Mouse (Mus musculus) yolk sac, embryonic 10.5 days (tissue): Measurements from ENCODE around the gene Cep57.
A peak's percentile ranks its signal among the peaks of the same experiment; 100 is the strongest.

Experiments used
- DNase-seq: peaks from one replicate; pipeline ENCODE4 v3.0.0-alpha.2; 2017; ENCODE audit warnings: low spot score

Gene Cep57

DNA sequence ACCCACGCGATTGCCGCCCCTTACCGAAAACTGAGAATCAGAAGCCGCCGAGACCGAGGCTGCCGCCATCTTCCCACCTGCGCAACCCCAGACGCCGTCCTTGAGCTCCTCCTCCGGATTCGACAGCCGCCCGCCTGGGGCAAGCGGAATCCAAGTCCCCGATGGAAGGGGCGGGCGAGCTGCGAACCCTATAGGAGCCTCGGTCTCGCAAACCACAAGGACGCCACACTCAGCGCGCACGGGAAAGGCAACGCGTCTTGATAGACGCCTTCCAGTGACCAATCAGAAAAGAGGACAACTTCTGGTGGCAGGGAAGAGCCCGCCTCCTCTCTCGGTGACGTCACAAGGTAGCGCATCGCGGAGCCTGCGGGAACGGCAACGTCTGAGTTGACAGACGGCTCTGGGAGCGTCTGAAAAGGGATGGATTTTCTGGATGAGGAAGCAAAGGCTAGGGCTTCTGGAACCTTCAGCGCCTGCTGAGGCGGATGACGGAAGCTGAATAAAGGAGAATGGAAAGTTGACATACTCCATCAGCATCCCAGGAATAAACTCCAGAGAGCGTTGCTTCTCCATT lies at the start of gene Cep57:
Cep57 (minus strand) TSS at position 276 of the 574 bp plus-strand sequence.
- peak; percentile 96 for DNase-seq

DNA sequence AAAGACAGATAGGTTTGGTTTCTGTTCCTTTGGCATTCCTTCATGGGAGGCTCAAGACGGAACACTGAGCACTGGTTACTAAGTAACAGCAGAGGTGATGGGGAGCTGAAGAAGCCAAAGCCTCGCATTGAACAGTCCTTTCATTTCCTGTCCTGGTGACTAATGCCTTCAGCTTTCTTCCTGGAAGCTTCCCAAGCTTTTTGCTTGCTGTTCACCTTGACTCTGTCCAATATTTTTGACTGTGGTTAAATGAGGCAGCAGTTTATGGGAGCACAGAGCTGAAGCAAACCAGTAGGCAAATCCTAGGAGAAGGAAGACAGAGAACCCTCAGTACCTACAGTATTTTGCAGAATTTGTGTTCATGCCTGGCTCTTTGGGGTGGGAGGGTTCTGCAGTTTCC lies 48.4 kb upstream of the Cep57 start:
- DNase-seq = no peak

DNA sequence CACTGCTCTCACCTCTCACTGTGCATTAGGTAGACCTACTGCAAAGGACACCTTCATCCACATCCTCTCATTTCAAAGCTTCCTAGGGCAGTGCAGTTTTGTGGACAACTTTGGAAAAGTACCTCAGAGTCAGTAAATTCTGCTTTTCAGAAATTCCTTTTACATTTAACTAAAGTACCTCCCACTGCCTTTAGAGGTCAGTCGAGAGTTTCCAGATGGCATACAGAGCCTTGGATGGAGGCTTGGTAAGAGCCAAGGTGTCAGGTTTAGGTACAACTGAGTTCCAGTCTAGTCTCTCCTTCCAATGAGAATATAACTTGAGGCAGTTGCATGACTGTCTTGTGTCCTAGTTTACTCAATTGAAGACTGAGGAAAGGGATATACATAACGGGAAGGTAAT lies 47.5 kb upstream of the Cep57 start:
- DNase-seq = no peak

DNA sequence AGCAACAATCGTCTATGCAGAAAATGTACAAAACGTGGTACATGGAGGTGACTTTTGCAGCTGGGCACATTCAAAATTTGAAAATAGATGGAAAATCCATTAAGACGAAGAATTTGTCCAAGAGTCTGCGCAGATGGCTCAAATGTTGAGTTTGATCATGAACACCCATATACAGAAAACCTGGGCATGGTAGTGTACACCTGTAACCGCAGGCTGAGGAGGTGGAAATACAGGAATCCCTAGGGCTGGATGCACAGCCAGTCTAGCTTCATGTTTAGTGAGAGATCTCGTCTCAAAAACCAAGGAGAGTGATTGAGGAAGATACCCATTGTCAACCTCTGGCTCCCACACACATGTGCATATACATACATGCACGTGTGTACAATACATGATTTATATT lies 44.7 kb upstream of the Cep57 start:
- DNase-seq = no peak

DNA sequence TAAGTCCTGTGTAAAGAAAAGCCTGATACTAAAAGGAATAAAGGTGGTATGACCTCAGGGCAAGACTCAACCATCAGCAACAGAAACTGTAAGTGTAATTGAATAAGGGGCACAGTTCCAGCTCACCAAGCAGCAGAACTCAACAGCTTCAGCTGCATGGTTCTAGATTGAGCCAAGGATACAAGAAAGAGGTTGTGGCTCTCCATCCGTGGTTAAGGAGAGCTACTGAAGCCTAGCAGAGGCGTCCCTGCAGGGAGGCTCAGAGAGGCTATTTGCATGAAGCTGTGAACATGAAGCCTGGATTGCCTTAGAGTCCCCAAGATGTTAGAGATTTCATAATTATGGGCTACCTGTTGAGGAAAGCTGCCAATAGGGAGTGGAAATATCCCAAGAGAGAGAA lies 40.7 kb upstream of the Cep57 start:
- no peak for DNase-seq

DNA sequence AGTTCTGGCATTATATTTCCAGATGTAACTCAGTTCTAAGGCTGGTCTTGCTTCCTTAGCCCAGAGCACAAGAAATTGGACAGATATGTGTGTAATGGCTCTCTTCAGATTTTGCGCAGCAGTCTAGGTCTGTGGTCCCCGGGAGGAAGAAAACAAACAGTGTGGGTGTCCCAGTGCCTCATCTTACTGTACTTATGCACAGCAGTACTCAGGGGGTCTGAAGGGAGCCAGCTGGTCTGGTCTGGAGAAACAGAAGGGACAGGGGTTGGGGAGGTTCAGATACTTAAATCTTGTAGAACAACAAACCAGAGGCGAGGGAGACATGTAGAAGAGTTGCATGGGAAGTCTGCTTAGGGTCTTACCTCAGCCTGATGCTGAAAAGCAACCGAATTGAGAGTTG lies 29.9 kb upstream of the Cep57 start:
- DNase-seq = no peak

DNA sequence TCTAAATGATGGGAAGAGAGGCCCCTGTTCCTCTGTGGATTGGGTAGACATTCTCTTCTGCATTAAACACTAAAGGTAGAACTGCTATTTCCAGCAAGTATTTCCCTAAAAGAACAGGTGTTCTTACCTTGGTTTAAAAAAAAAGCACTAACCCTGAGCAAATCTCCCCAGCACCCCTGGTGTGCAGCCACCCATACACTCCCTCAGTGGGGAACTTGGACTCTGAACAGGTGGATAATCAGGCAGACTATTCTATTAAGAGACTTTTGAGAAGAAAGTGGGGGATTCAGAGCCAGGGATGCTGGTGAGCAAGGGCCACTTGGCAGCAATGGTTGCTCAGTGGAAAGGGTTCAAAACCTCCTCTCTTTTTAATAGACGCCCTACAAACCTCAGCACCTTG lies 29.3 kb upstream of the Cep57 start:
- no peak for DNase-seq

DNA sequence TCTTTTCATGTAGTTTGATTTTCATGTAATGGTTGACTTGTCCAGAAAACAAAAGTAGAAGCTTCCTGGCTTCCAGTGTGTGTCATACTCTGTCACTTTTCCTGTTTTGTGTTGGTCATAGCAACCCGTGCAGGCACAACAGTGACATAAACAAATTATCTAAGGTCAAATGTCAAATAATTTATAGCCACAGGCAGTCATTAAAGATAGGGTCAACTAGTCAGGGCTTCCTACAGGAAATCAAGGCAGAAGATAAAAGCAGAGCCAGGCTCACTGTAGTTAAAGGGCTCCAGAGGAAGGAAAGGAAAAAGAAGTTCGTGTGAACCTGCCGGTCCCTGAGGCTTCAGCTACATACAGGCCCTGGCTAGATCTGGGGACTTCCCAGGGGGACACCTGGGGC lies 27.0 kb upstream of the Cep57 start:
- no peak for DNase-seq

DNA sequence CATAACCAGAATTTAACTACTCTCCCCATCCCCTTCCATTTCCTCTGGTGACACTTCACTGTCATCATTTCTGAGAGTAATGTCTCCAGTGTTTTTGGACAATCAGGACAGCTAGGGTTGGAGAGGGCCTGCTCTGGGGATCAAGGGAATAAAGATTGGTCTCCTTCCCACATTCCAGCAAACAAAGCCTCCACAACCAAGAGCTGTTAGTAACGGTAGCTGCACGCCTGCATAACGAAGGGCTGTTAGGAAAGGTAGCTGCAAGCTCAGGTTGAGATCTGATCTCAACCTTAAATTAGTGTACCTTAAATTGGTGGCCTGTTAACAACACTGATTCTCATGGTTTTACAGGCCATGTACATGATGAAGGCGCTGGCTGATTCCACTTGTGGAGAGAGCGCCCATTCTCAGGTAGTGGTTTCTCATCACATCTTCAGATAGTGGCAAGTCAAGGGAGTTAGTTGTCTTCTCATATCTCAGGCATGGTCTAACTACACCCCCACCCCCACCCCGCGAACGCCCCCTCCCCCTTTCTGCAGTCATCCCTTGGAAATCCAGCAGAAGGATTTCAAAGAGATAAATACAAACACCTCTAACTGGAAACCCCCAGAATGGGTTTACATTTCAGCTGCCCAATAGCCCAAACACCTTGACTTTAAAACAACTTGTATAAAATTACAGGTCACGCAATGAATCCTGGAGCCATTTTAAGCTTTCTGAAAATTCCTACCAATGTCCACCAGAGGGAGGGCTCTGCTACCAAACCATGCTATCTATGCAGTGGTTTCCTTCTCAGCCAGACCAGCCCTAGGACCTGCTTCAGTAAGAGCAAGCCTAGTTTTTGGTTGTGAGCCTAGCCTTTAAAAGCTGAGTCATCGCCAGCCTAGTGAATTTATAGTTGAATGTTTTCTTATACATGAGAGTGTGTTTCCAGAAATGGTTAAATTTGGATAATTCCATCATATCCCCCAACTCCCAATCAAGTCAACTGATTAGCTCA lies 21.9 kb upstream of the Cep57 start:
- DNase-seq = peak; percentile 16

DNA sequence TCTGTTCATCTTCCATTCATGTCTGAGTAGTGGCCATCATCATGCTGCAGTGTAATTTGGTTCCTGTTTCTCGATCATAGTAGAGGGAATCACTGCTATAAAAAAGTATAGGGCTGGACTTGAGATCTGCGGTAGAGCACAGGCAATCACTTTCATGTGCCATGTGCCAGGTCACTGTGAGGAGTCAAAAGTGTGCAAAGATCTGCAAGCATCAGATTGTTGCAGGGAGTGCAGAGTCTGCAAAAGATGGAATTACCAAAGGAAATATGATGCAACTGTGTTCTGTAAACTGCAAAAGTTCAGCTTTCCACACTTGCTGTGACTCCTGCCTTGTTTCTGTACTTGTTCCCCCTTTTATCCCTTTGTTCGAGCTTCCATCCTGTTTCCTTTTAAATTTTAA lies 20.7 kb upstream of the Cep57 start:
- DNase-seq = no peak

DNA sequence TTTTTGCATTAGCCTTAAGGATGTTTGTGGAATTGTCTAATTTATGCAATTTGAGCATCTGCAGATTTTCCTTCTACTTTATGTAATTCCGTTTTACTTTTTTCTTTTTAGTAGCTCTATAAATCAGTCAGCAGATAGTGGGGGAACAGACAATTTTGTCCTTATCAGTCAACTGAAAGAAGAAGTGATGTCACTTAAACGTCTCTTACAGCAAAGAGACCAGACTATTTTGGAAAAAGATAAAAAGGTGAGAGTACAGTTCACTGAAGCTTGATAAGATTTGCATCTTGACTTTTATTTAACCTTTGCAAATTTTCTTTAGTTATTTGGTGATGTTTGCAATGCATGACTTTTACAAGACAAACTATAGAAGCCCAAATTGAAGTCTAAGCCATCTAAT lies 9.8 kb upstream of the Cep57 start:
- DNase-seq = no peak

DNA sequence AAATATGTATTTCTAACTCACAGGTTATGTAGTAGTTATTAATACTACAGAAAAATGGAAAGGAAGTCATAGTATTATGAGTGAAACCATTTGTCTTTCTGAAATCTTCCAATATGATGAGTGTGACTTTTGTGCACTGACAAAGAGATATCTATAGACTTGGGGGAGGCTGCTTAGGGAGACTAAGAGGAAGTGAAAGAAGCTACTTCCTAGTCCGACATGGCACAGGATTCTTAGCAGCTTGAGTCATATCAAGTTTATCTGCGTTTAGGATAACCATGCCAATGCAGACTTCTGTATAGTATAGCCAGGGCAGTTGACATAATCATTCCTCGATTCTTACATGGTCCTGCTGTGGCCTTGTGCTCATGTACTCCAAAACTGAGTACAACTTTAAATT lies 8.3 kb upstream of the Cep57 start:
- DNase-seq = no peak

DNA sequence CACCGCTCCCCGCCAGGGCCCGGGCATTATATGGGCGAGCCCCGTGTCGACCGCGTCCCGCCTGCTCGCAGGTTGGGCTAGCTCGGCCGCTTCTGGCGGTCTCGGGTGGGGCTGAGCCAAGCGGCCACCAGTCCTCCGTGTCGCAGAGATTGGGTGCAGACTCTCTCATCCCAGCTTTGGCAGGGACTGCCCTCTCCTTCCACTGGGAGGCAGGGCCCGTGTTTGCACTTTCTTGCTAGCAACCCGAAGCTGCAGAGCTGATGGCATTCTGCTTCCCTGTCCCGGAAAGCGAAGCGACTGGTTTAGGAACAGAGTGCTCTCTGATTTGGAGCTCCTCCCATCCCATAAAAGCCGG lies 1.2 kb upstream of the Cep57 start:
- DNase-seq = no peak

DNA sequence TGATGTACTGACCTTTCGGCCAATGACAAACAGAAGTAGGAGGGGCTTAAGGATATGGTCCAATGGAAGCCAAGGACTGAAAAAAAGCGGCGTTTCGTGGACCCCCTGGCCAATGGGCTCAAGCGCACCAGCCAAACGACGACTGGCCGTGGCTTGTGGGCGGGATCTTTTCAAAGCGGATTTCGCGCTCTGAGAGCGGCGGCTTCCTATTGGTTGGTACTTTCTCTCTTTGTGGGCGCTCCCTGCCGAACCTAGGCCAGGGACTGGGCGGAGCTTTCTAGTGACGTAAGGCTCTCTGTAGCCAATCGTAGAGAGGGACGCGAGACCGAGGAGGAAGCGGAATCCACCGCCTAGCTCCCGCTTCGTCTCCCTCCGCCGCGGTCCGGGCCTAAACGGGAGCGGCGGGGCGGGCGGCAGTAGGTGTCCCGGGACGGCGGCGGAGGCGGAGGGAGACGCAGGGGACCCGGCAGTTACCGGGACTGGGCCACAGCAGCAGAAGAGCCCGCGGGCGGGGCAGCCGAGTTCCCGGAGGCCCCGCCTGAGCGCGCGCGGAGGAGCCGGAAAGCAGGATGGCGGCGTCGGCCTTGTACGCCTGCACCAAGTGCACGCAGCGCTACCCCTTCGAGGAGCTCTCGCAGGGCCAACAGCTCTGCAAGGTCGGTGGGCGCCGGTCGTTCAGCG lies 639 bp upstream of the Cep57 start, which contains the start of gene Fam76b:
Fam76b (plus strand) TSS at position 311 of the 681 bp plus-strand sequence.
- DNase-seq = peak; percentile 100

DNA sequence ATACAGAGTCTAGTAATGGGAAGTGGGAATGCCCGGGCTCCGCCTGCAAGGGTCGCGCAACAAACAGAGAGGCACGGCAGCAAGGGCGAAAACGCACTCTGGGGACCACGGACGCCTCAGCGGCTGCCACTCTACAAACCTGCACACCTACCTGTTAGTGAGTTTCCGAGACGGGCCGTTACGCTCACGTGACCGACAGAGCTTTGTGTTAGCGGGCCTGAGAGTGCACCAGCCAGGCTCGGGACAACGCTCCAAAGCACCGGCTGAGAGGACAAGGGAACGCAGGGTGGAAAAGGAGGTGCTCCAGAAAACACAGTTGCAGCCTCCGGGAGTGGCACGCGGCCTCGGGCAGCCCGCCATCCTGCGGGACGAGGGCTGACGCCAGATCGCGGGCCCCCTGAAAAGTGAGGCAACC lies 509 bp downstream of the Cep57 start:
- peak; percentile 78 for DNase-seq

DNA sequence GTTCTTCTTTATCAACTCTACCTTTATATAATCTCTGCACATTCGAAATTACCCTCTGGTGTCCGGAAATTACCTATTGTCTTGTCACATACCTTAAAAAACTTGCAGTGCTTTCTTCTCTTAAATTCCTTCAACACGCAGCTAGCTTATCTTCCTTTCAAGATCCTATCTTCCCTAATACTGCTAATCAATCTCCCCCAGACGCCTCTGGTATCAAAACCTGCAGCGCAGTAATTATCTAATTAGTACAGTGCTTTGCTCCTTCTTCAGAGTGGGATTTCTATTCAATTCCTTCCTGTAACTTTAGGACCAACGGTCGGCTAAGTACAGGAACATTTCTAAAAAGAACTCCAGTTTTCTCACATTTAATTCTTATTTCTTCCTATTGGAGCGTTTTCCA lies 1.0 kb downstream of the Cep57 start:
- no peak for DNase-seq

DNA sequence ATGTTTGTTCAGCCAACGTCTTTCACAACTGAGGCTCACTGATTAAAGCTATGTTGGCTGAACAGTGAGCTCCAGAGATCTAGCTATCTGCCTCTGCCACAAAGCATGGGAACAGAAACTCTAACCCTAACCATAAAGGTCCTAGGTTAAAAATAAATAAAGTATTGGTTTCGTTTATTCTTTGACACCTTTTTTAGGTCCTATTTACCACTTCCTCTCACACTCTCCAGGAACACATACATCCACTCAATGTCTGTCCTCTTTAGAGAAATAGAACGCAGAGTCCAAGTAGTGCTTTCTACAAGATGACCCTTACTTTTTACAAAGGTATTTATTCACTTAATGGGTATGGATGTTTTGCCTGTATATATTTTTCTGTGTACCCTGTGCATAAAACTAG lies 6.1 kb downstream of the Cep57 start:
- DNase-seq = no peak

DNA sequence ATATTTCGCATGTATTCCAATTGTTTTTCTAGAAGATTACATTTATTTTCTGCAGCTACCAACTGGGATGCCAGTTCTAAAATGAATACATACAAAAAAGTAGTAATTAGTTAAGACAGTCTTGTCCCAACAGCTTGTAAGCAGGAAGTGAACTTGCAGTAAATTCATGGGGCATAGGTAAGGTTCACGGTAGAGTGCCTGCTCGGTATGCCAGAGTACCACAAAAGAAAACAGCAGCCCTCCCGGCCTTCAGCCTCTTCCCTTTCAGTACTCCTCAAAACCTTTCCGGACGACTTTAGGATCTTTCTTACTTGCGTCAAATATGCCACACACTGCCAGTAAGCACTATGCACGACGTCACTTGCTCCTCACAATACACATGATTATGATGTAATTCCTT lies 8.5 kb downstream of the Cep57 start:
- DNase-seq = no peak

DNA sequence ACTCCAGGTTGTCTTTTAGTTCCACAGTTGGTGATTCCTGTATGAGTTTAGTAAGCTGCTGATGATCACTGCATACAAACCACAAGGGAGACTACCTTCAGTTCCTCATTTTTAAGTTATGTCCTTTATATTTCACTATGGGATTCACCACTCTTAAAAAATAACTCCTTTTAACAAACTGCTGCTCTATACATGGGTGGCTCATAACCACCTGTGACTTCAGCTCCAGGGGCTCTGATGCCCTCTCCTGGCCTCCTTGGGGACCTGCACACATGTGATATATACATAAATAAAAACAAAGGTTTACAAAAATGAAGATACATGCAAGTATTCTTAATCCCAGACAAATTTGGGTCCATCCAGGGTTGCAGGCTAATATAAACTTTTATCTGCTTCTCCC lies 17.0 kb downstream of the Cep57 start:
- DNase-seq = no peak

DNA sequence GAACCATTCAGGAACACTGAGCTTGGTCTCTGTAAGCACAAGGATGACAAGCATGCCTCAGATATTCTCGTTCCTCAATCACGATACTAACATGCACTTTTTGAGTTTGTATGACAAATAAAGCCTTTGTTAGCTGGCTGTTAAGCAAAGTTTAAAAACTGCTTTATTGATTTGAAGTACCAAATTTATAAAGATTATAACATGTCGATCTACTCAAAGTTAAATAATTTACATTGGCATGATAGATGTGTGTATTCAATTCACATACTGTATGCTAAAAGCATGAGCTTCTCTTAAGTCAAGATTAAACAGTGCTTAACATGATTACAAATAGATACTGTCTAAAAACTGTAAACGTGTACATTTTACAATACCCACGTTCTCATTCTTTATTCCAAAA lies 19.2 kb downstream of the Cep57 start:
- no peak for DNase-seq

DNA sequence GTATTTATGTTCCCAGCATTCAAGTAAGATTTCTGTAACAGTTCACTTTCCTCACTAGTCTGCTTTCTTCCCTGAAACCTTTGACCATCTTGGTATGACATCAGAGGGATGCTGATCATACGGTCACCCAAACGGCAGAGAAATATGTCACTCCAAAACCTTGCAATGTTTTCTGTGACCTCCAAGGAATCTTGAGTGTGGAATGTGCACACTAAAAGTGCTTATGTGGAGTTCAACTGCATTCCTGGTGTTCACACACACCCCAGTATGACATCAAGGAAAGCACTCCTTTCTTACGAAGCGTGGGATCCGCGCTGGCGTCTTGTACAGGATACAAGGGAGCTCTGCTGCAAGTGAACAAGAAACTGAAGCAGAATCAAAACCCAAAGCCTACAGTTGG lies 20.1 kb downstream of the Cep57 start:
- no peak for DNase-seq

DNA sequence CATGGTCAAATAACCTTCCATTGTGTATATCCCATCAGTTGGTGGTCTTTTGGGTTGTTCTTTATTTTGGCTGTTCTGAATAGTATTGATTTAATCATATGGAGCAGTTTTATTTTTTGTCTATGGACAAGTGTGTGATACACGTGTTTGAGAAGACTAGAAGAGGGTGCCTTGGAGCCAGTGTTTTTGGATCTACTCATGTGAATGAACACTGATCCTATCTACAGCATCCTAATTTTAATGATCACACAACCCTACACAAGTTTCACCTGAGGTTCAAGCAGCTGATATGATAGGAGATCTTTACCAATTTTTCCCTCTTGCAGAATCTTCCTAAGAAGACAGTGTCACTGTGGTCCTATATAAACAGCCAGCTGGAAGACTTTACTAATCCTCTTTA lies 22.4 kb downstream of the Cep57 start:
- DNase-seq = no peak

DNA sequence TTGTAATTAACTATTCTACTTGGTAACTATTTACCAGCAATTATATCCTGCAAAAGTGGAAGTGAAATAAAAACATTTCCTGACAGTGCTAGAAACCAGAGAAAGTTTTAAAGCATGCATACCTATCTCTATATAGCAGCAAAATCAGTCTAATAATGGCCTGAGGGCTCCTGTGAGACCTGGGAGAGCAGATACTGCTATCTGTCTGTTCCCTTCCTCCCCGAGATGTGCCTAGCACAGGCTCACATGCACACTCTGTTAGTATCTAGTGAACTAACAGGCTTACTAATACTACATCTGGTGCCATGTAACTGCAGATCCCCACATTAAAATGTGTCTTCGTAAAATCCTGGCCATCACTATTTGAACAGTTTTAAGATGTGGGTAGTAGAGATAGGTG lies 32.2 kb downstream of the Cep57 start:
- DNase-seq = no peak
